Mouse (Mus musculus) c-Kit-positive CD71-positive TER-119-positive erythroid progenitor cells, embryonic 14.5 days (primary cell): ENCODE measurements around the gene Sult4a1.
"Not testable (repeated sequence)": the region's sequence is repeated elsewhere in the genome, so short reads cannot be mapped to it uniquely, and the experiment has no call there.

Source experiments
- DNase-seq: peaks from one replicate; pipeline ENCODE4 v3.0.0-alpha.2; 2013; ENCODE audit warnings: low spot score

Gene Sult4a1

DNA sequence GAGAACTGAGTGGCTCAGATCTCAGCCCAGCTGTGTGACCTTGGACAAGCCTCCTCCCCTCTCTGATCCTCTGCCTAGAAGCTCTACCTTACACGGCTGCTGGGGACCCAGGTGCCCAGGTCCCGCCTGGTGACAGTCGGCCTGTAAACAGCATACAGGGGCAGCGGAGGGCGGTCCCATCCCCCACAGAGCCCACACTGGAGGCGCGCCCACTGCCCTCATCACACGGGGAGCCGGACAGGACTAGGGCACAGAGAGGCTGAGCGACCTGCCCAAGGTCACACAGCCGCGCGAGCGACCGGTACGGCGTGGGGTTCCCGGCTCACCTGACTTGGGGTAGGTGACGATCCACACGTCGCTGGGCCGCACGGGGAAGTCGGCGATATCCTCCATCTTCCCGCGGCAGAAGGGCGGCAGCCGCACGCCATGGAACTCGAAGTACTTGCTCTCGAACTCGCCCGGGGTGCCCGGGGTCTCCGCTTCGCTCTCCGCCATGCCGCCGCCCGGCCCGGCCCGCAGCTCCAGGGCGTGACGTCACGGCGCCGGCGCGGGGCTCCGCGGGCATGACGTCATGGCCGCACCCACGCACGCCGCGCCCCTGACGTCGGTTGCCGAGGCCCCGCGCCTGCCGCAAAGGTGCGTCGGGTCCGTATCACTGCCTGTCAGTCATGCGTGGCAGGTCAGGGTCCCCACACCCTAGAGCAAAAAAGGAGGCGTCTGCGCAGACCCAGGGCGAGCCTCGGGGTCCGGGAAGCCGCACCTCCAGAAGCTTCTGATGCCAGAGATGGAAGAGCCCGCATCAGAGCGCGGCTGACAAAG is at the start of gene Sult4a1:
Gene Sult4a1 (minus strand): TSS at position 650 of the 819 bp plus-strand sequence.
- no peak for DNase-seq

DNA sequence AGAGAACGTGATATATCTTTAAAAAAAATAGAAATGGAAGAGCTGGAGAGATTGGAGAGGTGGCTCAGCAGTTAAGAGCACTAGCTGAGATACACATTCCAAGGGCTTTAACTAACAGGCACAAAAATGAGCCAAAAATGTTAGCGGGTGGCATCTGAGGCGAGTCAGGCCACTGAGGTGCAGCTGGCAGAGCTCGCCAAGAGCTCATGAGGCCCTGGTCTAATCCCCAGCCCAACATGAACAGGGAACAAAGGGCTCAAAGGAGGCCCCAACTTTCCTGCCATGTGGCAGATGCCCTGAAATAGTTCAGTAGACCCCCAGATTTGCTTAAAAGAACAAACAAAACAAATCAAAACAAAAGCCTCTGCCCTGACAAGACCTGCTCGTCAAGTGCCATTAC is 35.4 kb upstream of the Sult4a1 start:
- DNase-seq, result no peak

DNA sequence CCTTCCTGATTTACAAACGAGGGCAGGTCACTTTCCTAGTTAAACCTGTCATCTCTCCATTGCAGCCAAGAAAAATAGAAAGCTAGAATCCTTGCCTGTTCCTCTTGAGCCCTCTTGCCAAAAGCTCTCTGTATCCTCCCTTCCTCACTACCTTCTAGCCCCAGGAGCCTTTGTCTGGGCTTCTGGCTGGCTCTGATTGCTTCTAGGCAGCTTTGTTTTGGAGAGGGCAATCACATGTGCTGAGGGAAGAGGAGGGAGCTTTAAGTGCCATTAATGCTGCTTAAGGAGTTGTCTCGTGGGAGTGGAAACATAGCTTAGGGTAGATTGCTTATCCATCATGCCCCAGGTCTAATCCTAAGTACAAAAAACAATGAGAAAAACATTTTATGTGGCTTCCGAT is 34.6 kb upstream of the Sult4a1 start:
- DNase-seq, result no peak

GRCm38 (mm10) chr15:84139592-84140005 is 34.0 kb upstream of the Sult4a1 start:
- DNase-seq, result no peak

- DNase-seq, result no peak
These were observed 31.2 kb upstream of the Sult4a1 start for GRCm38 (mm10) chr15:84136473-84137415.

DNA sequence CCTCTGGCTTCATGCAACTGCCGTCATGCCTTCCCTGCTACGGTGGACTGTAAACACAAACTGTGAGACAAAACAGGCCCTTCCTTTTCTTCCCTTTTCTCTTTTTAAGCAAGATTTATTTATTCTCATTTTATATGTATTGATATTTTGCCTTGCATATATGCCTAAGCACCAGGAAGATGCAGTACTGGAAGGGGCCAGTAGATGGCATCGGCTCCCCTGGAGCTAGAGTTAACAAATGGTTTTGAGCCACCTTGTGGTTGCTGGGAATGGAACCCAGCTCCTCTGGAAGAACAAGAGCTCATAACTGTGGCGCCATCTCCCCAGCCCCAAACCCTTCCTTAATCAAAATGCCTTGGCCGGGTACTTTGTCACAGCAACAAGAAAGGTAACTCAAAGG is 29.9 kb upstream of the Sult4a1 start:
- DNase-seq, result peak; percentile 53

- no peak for DNase-seq
These were observed 27.9 kb upstream of the Sult4a1 start for GRCm38 (mm10) chr15:84133440-84133839.

GRCm38 (mm10) chr15:84131971-84132370 is 26.4 kb upstream of the Sult4a1 start:
- DNase-seq, result no peak

GRCm38 (mm10) chr15:84131096-84131786 is 25.7 kb upstream of the Sult4a1 start:
- DNase-seq, result no peak

- DNase-seq, result no peak
These were observed 21.3 kb upstream of the Sult4a1 start for GRCm38 (mm10) chr15:84126871-84127270.

DNA sequence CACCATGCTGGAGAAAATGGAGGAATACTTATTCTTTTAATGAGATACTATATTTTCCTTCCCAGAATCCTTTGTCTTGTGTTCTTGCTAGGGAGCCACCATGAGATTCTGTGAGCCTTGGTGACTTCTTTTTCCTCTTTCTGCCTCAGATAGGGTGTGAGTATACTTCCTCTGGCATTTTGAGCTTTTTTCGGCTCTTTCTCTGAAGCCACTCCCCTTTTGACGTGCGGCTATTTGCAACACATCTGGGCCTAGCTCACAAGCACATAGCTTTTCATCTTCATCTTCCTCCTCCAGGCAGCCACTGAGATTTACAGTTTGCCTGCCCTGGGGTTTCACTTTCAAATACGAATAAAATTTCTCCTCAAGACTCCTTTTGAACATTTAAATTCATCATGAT is 20.9 kb upstream of the Sult4a1 start:
- DNase-seq, result no peak

GRCm38 (mm10) chr15:84124086-84124485 is 18.5 kb upstream of the Sult4a1 start:
- no peak for DNase-seq

GRCm38 (mm10) chr15:84123075-84123474 is 17.5 kb upstream of the Sult4a1 start, which contains the start of gene Pnpla5:
TSS of gene Pnpla5 (minus strand) at chr15:84123175.
- DNase-seq, result no peak

DNA sequence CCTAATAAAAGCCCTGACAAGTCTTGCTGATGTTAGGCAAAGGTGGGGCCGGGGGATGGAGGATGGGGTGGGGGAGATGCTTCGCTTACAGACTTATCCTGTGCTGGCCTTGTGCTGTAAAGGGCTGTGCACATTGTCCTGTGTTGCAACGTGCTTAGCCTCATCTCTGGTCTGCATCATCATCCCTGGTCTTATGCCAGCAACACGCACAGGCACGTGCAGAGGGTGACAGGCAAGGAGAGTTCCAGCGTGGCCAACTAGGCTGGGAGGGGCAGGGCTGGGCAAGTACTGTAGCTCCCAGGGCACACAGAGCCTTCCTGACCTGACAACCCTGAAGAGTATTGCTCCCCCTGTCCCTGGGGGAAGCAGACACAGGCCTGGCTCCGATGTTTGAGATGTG is 15.5 kb upstream of the Sult4a1 start:
- no peak for DNase-seq

GRCm38 (mm10) chr15:84120612-84121011 is 15.1 kb upstream of the Sult4a1 start:
- no peak for DNase-seq

DNA sequence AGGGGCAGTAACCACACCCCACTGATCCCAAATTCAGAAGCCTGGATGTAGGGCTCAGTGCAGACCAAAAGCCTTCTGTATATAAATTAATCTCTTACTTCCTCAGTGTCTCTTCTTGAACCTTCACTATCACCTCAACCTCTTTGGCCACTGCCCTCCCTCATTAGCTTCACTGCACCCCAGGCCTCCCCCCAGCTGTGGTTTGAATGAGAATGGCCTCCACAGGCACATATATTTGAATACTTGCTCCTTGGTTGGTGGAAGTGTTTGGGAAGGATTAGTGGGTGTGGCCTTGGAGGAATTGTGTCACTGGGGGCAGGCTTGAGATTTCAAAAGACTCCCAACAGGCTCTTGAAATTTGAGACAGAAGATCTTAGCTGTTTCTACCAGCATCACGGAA is 10.9 kb upstream of the Sult4a1 start:
- no peak for DNase-seq

GRCm38 (mm10) chr15:84115727-84116126 is 10.2 kb upstream of the Sult4a1 start:
- no peak for DNase-seq

DNA sequence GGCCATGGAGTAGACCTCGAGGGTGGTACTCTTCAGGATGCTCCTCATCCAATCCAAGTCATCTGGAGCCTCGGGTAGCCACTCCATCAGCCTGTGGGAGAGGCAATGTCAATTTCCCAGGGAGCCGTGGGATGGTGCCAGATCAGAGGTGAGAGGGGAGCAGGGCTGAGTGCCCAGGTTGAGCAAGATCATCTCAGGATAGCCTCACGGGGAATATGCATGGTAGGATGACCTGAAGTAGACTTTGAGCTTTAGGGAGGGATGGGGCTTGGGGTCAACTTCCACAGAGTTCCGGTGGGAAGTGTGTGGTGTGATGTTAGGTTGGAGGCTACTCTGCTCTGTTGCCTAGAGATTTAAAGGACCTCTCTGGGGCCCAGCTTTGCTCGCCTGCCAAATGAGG is 8.3 kb upstream of the Sult4a1 start:
- no peak for DNase-seq

DNA sequence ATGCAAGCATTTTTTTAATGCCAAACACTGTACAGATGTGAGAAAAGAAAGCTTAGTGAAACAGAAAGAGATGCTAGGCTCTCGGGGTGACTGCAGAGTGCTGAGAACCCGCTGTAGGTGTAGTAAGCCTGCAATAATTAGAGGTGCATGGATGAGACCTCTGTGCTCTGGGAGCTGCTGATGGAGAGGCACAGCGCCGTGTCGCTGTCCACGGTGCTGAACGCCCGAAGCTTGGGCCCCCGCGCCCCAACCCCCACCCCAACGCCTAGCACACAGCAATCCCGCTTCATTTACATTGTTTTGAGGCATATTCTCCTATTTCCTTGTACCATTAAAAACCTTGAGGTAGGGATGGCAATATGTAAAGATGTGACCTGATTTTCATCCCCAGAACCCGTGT is 3.3 kb upstream of the Sult4a1 start:
- no peak for DNase-seq

GRCm38 (mm10) chr15:84105924-84106500 is 458 bp upstream of the Sult4a1 start:
- DNase-seq, result no peak

DNA sequence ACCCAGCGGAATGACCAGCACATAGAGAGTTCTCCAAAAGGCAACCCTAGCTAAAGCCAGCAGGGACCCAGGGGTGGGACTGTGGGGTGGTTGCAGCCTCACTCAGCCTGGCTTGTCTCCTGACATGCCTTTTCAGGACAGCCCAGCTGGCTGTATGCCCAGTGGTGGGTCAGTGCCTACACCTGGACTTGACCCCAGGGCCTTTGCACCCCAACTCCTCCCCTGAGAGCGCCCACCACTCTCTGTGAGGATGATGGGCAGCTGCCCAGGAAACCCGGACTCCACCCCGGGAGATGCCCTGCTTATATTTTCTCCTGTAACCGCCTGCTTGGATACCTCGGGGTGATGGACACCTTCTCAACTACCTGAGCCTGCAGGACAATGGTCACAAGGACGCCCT is 928 bp downstream of the Sult4a1 start:
- DNase-seq, result no peak

GRCm38 (mm10) chr15:84097536-84097935 is 8.0 kb downstream of the Sult4a1 start:
- DNase-seq, result not testable (repeated sequence)
